Mouse (Mus musculus): ENCODE measurements at regions not wholly inside any gene's neighbourhood (a gene's known extent, or its start where the extent isn't known, plus 50 kb on each side); places are given as distances from the start of the nearest gene placed in this dataset.
A peak's percentile ranks its signal among the peaks of the same experiment; 100 is the strongest.

GRCm38 (mm10) chr6:147923246-147923645 is 123.8 kb upstream of the Far2 start:
- H3K4me1 ChIP-seq (ENCODE audit: control insufficient read depth, insufficient read depth, low read depth, low read length): peaks cover 5% of the 10 kb centered on the region; the same call in 1 of the 2 replicates
- WGBS: 88% methylated on average over 8 of the region's 8 CpGs
- ATAC-seq: no peak
- no peak overlapping the region for H3K9ac ChIP-seq (ENCODE audit: low read depth, low read length)
- H3K4me3 ChIP-seq (ENCODE audit: low read length): no peak overlapping the region
- no peak overlapping the region for H3K4me2 ChIP-seq (ENCODE audit: low read length)
- no peaks in the 10 kb centered on the region for H3K9me3 ChIP-seq (ENCODE audit: control insufficient read depth, low read length)
- no peaks in the 10 kb centered on the region for H3K36me3 ChIP-seq (ENCODE audit: control insufficient read depth, insufficient read depth, low read length)
- no peak overlapping the region for H3K27ac ChIP-seq (ENCODE audit: low read depth, low read length)
- no peaks in the 10 kb centered on the region for H3K27me3 ChIP-seq (replicated peaks; ENCODE audit: control insufficient read depth, insufficient read depth, low read length)

GRCm38 (mm10) chr6:147928951-147929350 is 118.1 kb upstream of the Far2 start:
- Histone ChIP-seq H3K4me3 (ENCODE audit: low read length) (no peak overlapping the region), H3K4me2 (ENCODE audit: low read length) (no peak overlapping the region), H3K27me3 (replicated peaks; ENCODE audit: control insufficient read depth, insufficient read depth, low read length) (no peaks in the 10 kb centered on the region), H3K9ac (ENCODE audit: low read depth, low read length) (no peak overlapping the region), H3K4me1 (ENCODE audit: control insufficient read depth, insufficient read depth, low read depth, low read length) (no peaks in the 10 kb centered on the region), H3K9me3 (ENCODE audit: control insufficient read depth, low read length) (no peaks in the 10 kb centered on the region), H3K27ac (ENCODE audit: low read depth, low read length) (no peak overlapping the region), H3K36me3 (ENCODE audit: control insufficient read depth, insufficient read depth, low read length) (no peaks in the 10 kb centered on the region)
- no peak for ATAC-seq

- H3K9me3 ChIP-seq (ENCODE audit: control insufficient read depth, low read length): no peaks in the 10 kb centered on the region
- no peak overlapping the region for H3K4me3 ChIP-seq (ENCODE audit: low read length)
- no peaks in the 10 kb centered on the region for H3K4me1 ChIP-seq (ENCODE audit: control insufficient read depth, insufficient read depth, low read depth, low read length)
- no peak for ATAC-seq
- H3K27me3 ChIP-seq (replicated peaks; ENCODE audit: control insufficient read depth, insufficient read depth, low read length): no peaks in the 10 kb centered on the region
- H3K27ac ChIP-seq (ENCODE audit: low read depth, low read length): no peak overlapping the region
- WGBS: 80% methylated on average over 3 of the region's 3 CpGs
- H3K36me3 ChIP-seq (ENCODE audit: control insufficient read depth, insufficient read depth, low read length): no peaks in the 10 kb centered on the region
- no peak overlapping the region for H3K9ac ChIP-seq (ENCODE audit: low read depth, low read length)
- H3K4me2 ChIP-seq (ENCODE audit: low read length): no peak overlapping the region
Measured at GRCm38 (mm10) chr6:147944020-147944419, 103.0 kb upstream of the Far2 start.

GRCm38 (mm10) chr6:147944940-147945676 is 102.0 kb upstream of the Far2 start:
- Histone ChIP-seq H3K9ac (ENCODE audit: low read depth, low read length) (no peak overlapping the region), H3K27me3 (replicated peaks; ENCODE audit: control insufficient read depth, insufficient read depth, low read length) (no peaks in the 10 kb centered on the region), H3K4me3 (ENCODE audit: low read length) (no peak overlapping the region), H3K27ac (ENCODE audit: low read depth, low read length) (no peak overlapping the region), H3K36me3 (ENCODE audit: control insufficient read depth, insufficient read depth, low read length) (no peaks in the 10 kb centered on the region), H3K4me2 (ENCODE audit: low read length) (no peak overlapping the region), H3K9me3 (ENCODE audit: control insufficient read depth, low read length) (no peaks in the 10 kb centered on the region), H3K4me1 (ENCODE audit: control insufficient read depth, insufficient read depth, low read depth, low read length) (no peaks in the 10 kb centered on the region)
- ATAC-seq: no peak
- WGBS: 81% methylated on average over 4 of the region's 4 CpGs

GRCm38 (mm10) chr6:147947997-147948396 is 99.1 kb upstream of the Far2 start:
- WGBS: 80% methylated on average over 4 of the region's 4 CpGs
- Histone ChIP-seq H3K4me3 (ENCODE audit: low read length) (no peak overlapping the region), H3K27ac (ENCODE audit: low read depth, low read length) (no peak overlapping the region), H3K9ac (ENCODE audit: low read depth, low read length) (no peak overlapping the region), H3K27me3 (replicated peaks; ENCODE audit: control insufficient read depth, insufficient read depth, low read length) (no peaks in the 10 kb centered on the region), H3K4me1 (ENCODE audit: control insufficient read depth, insufficient read depth, low read depth, low read length) (no peaks in the 10 kb centered on the region; the same call in 1 of the 2 replicates), H3K9me3 (ENCODE audit: control insufficient read depth, low read length) (no peaks in the 10 kb centered on the region), H3K36me3 (ENCODE audit: control insufficient read depth, insufficient read depth, low read length) (no peaks in the 10 kb centered on the region), H3K4me2 (ENCODE audit: low read length) (no peak overlapping the region)
- ATAC-seq: no peak

GRCm38 (mm10) chr6:147951642-147952041 is 95.4 kb upstream of the Far2 start:
- Histone ChIP-seq H3K4me1 (ENCODE audit: control insufficient read depth, insufficient read depth, low read depth, low read length) (no peaks in the 10 kb centered on the region; the same call in 1 of the 2 replicates), H3K9ac (ENCODE audit: low read depth, low read length) (no peak overlapping the region), H3K27me3 (replicated peaks; ENCODE audit: control insufficient read depth, insufficient read depth, low read length) (no peaks in the 10 kb centered on the region), H3K27ac (ENCODE audit: low read depth, low read length) (no peak overlapping the region), H3K4me3 (ENCODE audit: low read length) (no peak overlapping the region), H3K36me3 (ENCODE audit: control insufficient read depth, insufficient read depth, low read length) (no peaks in the 10 kb centered on the region), H3K4me2 (ENCODE audit: low read length) (no peak overlapping the region), H3K9me3 (ENCODE audit: control insufficient read depth, low read length) (no peaks in the 10 kb centered on the region)
- ATAC-seq: no peak

GRCm38 (mm10) chr6:147953058-147953679 is 93.9 kb upstream of the Far2 start:
- no peak overlapping the region for H3K27ac ChIP-seq (ENCODE audit: low read depth, low read length)
- no peak overlapping the region for H3K9ac ChIP-seq (ENCODE audit: low read depth, low read length)
- H3K4me1 ChIP-seq (ENCODE audit: control insufficient read depth, insufficient read depth, low read depth, low read length): no peaks in the 10 kb centered on the region; the same call in 1 of the 2 replicates
- H3K4me3 ChIP-seq (ENCODE audit: low read length): no peak overlapping the region
- H3K4me2 ChIP-seq (ENCODE audit: low read length): no peak overlapping the region
- WGBS: 43% methylated on average over 5 of the region's 5 CpGs
- ATAC-seq: peak; percentile 77
- H3K9me3 ChIP-seq (ENCODE audit: control insufficient read depth, low read length): no peaks in the 10 kb centered on the region
- H3K27me3 ChIP-seq (replicated peaks; ENCODE audit: control insufficient read depth, insufficient read depth, low read length): no peaks in the 10 kb centered on the region
- no peaks in the 10 kb centered on the region for H3K36me3 ChIP-seq (ENCODE audit: control insufficient read depth, insufficient read depth, low read length)

- 85% methylated on average over 7 of the region's 7 CpGs for WGBS
- Histone ChIP-seq H3K4me2 (ENCODE audit: low read length) (no peak overlapping the region), H3K4me3 (ENCODE audit: low read length) (no peak overlapping the region), H3K9me3 (ENCODE audit: control insufficient read depth, low read length) (no peaks in the 10 kb centered on the region), H3K27me3 (replicated peaks; ENCODE audit: control insufficient read depth, insufficient read depth, low read length) (no peaks in the 10 kb centered on the region), H3K36me3 (ENCODE audit: control insufficient read depth, insufficient read depth, low read length) (no peaks in the 10 kb centered on the region), H3K4me1 (ENCODE audit: control insufficient read depth, insufficient read depth, low read depth, low read length) (no peaks in the 10 kb centered on the region; the same call in 1 of the 2 replicates), H3K9ac (ENCODE audit: low read depth, low read length) (no peak overlapping the region), H3K27ac (ENCODE audit: low read depth, low read length) (no peak overlapping the region)
- ATAC-seq: no peak
Measured at GRCm38 (mm10) chr6:147953753-147954152, 93.3 kb upstream of the Far2 start.

GRCm38 (mm10) chr6:147954253-147954652 is 92.8 kb upstream of the Far2 start:
- Histone ChIP-seq H3K27ac (ENCODE audit: low read depth, low read length) (no peak overlapping the region), H3K4me2 (ENCODE audit: low read length) (no peak overlapping the region), H3K9ac (ENCODE audit: low read depth, low read length) (no peak overlapping the region), H3K4me1 (ENCODE audit: control insufficient read depth, insufficient read depth, low read depth, low read length) (no peaks in the 10 kb centered on the region; the same call in 1 of the 2 replicates), H3K9me3 (ENCODE audit: control insufficient read depth, low read length) (no peaks in the 10 kb centered on the region), H3K4me3 (ENCODE audit: low read length) (no peak overlapping the region), H3K36me3 (ENCODE audit: control insufficient read depth, insufficient read depth, low read length) (no peaks in the 10 kb centered on the region), H3K27me3 (replicated peaks; ENCODE audit: control insufficient read depth, insufficient read depth, low read length) (no peaks in the 10 kb centered on the region)
- ATAC-seq: no peak
- WGBS: 91% methylated on average over 1 of the region's 1 CpGs
